Mouse (Mus musculus) spleen, adult 2 months (tissue): Measurements from ENCODE around the gene Xpo5.

ENCODE experiments used
- CTCF ChIP-seq: fragments of 200-500 bp; IDR thresholded peaks from 2 replicates; pipeline ENCODE4 v1.5.1; 2011; ENCODE audit warnings: mild to moderate bottlenecking, inconsistent platforms; ENCODE audit not compliant: insufficient read depth, insufficient read length, insufficient replicate concordance; ENCODE audit errors: extremely low read depth
- POLR2A ChIP-seq: fragments of 200-500 bp; IDR thresholded peaks from 2 replicates; pipeline ENCODE4 v1.6.1; 2011; ENCODE audit warnings: low read depth, low read length, inconsistent platforms

GRCm38 (mm10) chr17:46237079-46237478 lies 34.5 kb downstream of the Xpo5 start:
- TF ChIP-seq CTCF (no peak), POLR2A (no peak)
